Mouse (Mus musculus) v-Abl transformed pro-B cells (cell line): ENCODE data around the gene Fancd2os.

ENCODE experiments used
- in situ Hi-C, 2 experiments: fragments of 400-800 bp; cut with MboI; formaldehyde crosslinking; loops; one replicate each; pipeline ENCODE4 v1.15.1; 2025; ENCODE audit not compliant: unreplicated experiment in 2 of 2

Fancd2os gene

GRCm38 (mm10) chr6:113600543-113601139 is at the start of gene Fancd2os:
Gene Fancd2os (minus strand): TSS chr6:113600715.
- in situ Hi-C loops: no loop called here

GRCm38 (mm10) chr6:113650197-113650640 is 49.7 kb upstream of the Fancd2os start:
- in situ Hi-C loops: no loop called here

- in situ Hi-C loops: no loop called here
Observed at GRCm38 (mm10) chr6:113649346-113650196, 49.1 kb upstream of the Fancd2os start.

- in situ Hi-C loops: no loop called here
Observed at GRCm38 (mm10) chr6:113644808-113645207, 44.3 kb upstream of the Fancd2os start.

GRCm38 (mm10) chr6:113643967-113644366 is 43.5 kb upstream of the Fancd2os start:
- in situ Hi-C loops: no loop called here

- in situ Hi-C loops: no loop called here
Observed at GRCm38 (mm10) chr6:113643021-113643420, 42.5 kb upstream of the Fancd2os start.

- in situ Hi-C loops: no loop called here
Observed at GRCm38 (mm10) chr6:113642605-113643004, 42.1 kb upstream of the Fancd2os start.

GRCm38 (mm10) chr6:113639201-113639600 is 38.7 kb upstream of the Fancd2os start:
- in situ Hi-C loops: loop anchor here (5.0 kb wide), 2 partner anchors 38 to 43 kb away; no protein-coding TSS in a partner anchor

GRCm38 (mm10) chr6:113638302-113639040 is 38.0 kb upstream of the Fancd2os start, which contains the start of gene Irak2:
Gene Irak2 (plus strand): TSS chr6:113638467.
- in situ Hi-C loops: loop anchor here (5.0 kb wide), 2 partner anchors 39 to 44 kb away; no protein-coding TSS in a partner anchor

GRCm38 (mm10) chr6:113632863-113633262 is 32.3 kb upstream of the Fancd2os start:
- in situ Hi-C loops: no loop called here

GRCm38 (mm10) chr6:113630322-113630721 is 29.8 kb upstream of the Fancd2os start:
- in situ Hi-C loops: no loop called here

GRCm38 (mm10) chr6:113624989-113625770 is 24.7 kb upstream of the Fancd2os start:
- in situ Hi-C loops: no loop called here

GRCm38 (mm10) chr6:113623941-113624751 is 23.6 kb upstream of the Fancd2os start, which contains the start of gene Vhl:
Gene Vhl (plus strand): TSS chr6:113623959.
- in situ Hi-C loops: no loop called here

GRCm38 (mm10) chr6:113623386-113623785 is 22.9 kb upstream of the Fancd2os start:
- in situ Hi-C loops: no loop called here

GRCm38 (mm10) chr6:113615489-113615888 is 15.0 kb upstream of the Fancd2os start:
- in situ Hi-C loops: no loop called here

- in situ Hi-C loops: no loop called here
Observed at GRCm38 (mm10) chr6:113614997-113615396, 14.5 kb upstream of the Fancd2os start.

GRCm38 (mm10) chr6:113614152-113614551 is 13.6 kb upstream of the Fancd2os start:
- in situ Hi-C loops: no loop called here

GRCm38 (mm10) chr6:113612258-113612969 is 11.9 kb upstream of the Fancd2os start:
- in situ Hi-C loops: no loop called here

GRCm38 (mm10) chr6:113609293-113609692 is 8.8 kb upstream of the Fancd2os start:
- in situ Hi-C loops: no loop called here
